Mouse (Mus musculus) erythroblast, embryonic 14.5 days (primary cell): ENCODE data around the gene Rilp. TPM values are rescaled to one million over a fixed set of nuclear protein-coding genes. Genes with fewer than 3 reads are reported as not detected.
A peak's percentile ranks its signal among the peaks of the same experiment; 100 is the strongest.

Experiments
- H3K27me3 ChIP-seq: 2 replicates; pipeline ENCODE4 v1.6.1; 2012; ENCODE audit warnings: inconsistent platforms; ENCODE audit not compliant: control insufficient read depth
- H3K36me3 ChIP-seq: 2 replicates; pipeline ENCODE4 v1.6.1; 2012; ENCODE audit warnings: mild to moderate bottlenecking, inconsistent platforms; ENCODE audit not compliant: control insufficient read depth
- H3K4me1 ChIP-seq: 2 replicates; pipeline ENCODE4 v1.6.1; 2012; ENCODE audit warnings: inconsistent platforms; ENCODE audit not compliant: control insufficient read depth
- H3K4me3 ChIP-seq: replicated peaks from 2 replicates; pipeline ENCODE3; 2012; ENCODE audit warnings: moderate library complexity, mild to moderate bottlenecking, inconsistent platforms
- H3K9me3 ChIP-seq: 2 replicates; pipeline ENCODE4 v1.6.1; 2012; ENCODE audit warnings: low read length, inconsistent platforms, mixed read lengths; ENCODE audit not compliant: control insufficient read depth
- GATA1 ChIP-seq: IDR thresholded peaks from 2 replicates; pipeline ENCODE4 v1.6.1; 2012; ENCODE audit warnings: low read length, inconsistent platforms, mixed read lengths
- TAL1 ChIP-seq: IDR thresholded peaks from 3 replicates; pipeline ENCODE4 v1.6.1; 2012; ENCODE audit warnings: low read length, inconsistent platforms, mixed read lengths
- polyA plus RNA-seq: library from polyadenylated mRNA; stranded (reverse); fragments of >175 nt; gene quantifications from 2 replicates; pipeline ENCODE4 v1.2.3, GENCODE M21; 2012

Rilp gene
- polyA plus RNA-seq, 1 experiment = 0.10 TPM

- peak within 1 kb of the TSS; percentile 100 for H3K4me3 ChIP-seq
- no peaks in the 10 kb centered on the region for H3K9me3 ChIP-seq
- no peak for TF ChIP-seq GATA1
- no peak for TF ChIP-seq TAL1
Measured at GRCm38 (mm10) chr11:75486601-75487285, 23.2 kb upstream of the Rilp start, which contains the start of gene Prpf8. TSS of gene Prpf8 (plus strand) at chr11:75486816.

GRCm38 (mm10) chr11:75487496-75487895, 22.4 kb upstream of the Rilp start:
- peak overlapping the region; percentile 100 for H3K4me3 ChIP-seq
- TF ChIP-seq TAL1 (no peak), GATA1 (no peak)
- H3K9me3 ChIP-seq = no peaks in the 10 kb centered on the region
- H3K4me1 ChIP-seq = peaks cover 26% of the 10 kb centered on the region
- peaks cover 21% of the 10 kb centered on the region for H3K27me3 ChIP-seq
- H3K36me3 ChIP-seq = peaks cover 49% of the 10 kb centered on the region

More at GRCm38 (mm10) chr11:75486601-75487285, 23.2 kb upstream of the Rilp start, which contains the start of gene Prpf8:
- Histone ChIP-seq H3K4me1 (peaks cover 26% of the 10 kb centered on the region), H3K27me3 (peaks cover 21% of the 10 kb centered on the region), H3K36me3 (peaks cover 42% of the 10 kb centered on the region)

GRCm38 (mm10) chr11:75494296-75495049, 15.4 kb upstream of the Rilp start:
- no peak overlapping the region for H3K4me3 ChIP-seq
- no peaks in the 10 kb centered on the region for H3K9me3 ChIP-seq
- H3K27me3 ChIP-seq = no peaks in the 10 kb centered on the region
- H3K4me1 ChIP-seq = peaks cover 2% of the 10 kb centered on the region
- TF ChIP-seq GATA1 = no peak
- TF ChIP-seq TAL1 = no peak
- H3K36me3 ChIP-seq = peaks cover 99% of the 10 kb centered on the region

GRCm38 (mm10) chr11:75498126-75498525, 11.8 kb upstream of the Rilp start:
- Histone ChIP-seq H3K4me3 (no peak overlapping the region), H3K27me3 (no peaks in the 10 kb centered on the region), H3K9me3 (no peaks in the 10 kb centered on the region), H3K36me3 (peaks cover 99% of the 10 kb centered on the region), H3K4me1 (no peaks in the 10 kb centered on the region; the same call in none of the 2 replicates)
- TF ChIP-seq TAL1 (no peak), GATA1 (no peak)

- H3K4me3 ChIP-seq = no peak overlapping the region
- H3K4me1 ChIP-seq = peaks cover 24% of the 10 kb centered on the region
- H3K9me3 ChIP-seq = no peaks in the 10 kb centered on the region
- TF ChIP-seq TAL1 (no peak), GATA1 (no peak)
- peaks cover 80% of the 10 kb centered on the region for H3K36me3 ChIP-seq
- no peaks in the 10 kb centered on the region for H3K27me3 ChIP-seq
Measured at GRCm38 (mm10) chr11:75508162-75508561, 1.7 kb upstream of the Rilp start.

- Histone ChIP-seq H3K36me3 (peaks cover 72% of the 10 kb centered on the region), H3K27me3 (no peaks in the 10 kb centered on the region), H3K4me1 (peaks cover 24% of the 10 kb centered on the region), H3K9me3 (no peaks in the 10 kb centered on the region), H3K4me3 (no peak overlapping the region)
- no peak for TF ChIP-seq TAL1
- no peak for TF ChIP-seq GATA1
Measured at GRCm38 (mm10) chr11:75508904-75509303, 990 bp upstream of the Rilp start.

GRCm38 (mm10) chr11:75510627-75510993, 716 bp downstream of the Rilp start:
- peaks cover 24% of the 10 kb centered on the region for H3K4me1 ChIP-seq

GRCm38 (mm10) chr11:75511213-75511612, 1.3 kb downstream of the Rilp start:
- Histone ChIP-seq H3K27me3 (no peaks in the 10 kb centered on the region), H3K4me1 (peaks cover 24% of the 10 kb centered on the region), H3K9me3 (no peaks in the 10 kb centered on the region), H3K36me3 (peaks cover 54% of the 10 kb centered on the region), H3K4me3 (no peak overlapping the region)
- TF ChIP-seq TAL1 (no peak), GATA1 (no peak)

More at GRCm38 (mm10) chr11:75510627-75510993, 716 bp downstream of the Rilp start:
- Histone ChIP-seq H3K4me3 (peak overlapping the region; percentile 70), H3K9me3 (no peaks in the 10 kb centered on the region), H3K27me3 (no peaks in the 10 kb centered on the region), H3K36me3 (peaks cover 60% of the 10 kb centered on the region)
- TF ChIP-seq TAL1 (no peak), GATA1 (no peak)

- peaks cover 43% of the 10 kb centered on the region for H3K36me3 ChIP-seq
- TF ChIP-seq GATA1 (no peak), TAL1 (no peak)
Measured at GRCm38 (mm10) chr11:75512301-75513018, 2.6 kb downstream of the Rilp start.

More at GRCm38 (mm10) chr11:75512301-75513018, 2.6 kb downstream of the Rilp start:
- peaks cover 24% of the 10 kb centered on the region for H3K4me1 ChIP-seq
- H3K9me3 ChIP-seq = no peaks in the 10 kb centered on the region
- H3K4me3 ChIP-seq = no peak overlapping the region
- H3K27me3 ChIP-seq = no peaks in the 10 kb centered on the region
